In the genomic region with DNA sequence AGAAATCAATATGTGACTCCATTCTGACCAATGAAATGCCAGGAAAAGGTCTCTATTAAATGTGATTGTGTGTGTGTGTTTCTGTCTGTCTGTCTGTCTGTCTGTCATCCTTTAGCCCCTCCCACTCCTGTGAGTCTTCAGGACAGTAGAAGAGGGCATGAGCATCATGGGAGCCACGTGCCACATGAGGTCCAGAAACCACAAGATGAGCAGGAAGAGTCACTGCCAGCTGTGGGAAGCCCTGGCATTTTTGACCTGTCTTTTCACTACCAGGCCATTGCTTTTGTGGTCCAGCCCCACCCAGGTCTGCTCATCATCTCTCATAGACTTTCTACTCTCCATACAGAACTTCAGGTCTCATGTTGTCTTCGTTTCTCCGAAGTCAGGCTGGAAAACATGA, we compare ENCODE assay signal across 22 mouse cellular contexts.
"Had no signal": no experiment of that assay in that cellular context is flagged by ENCODE, and none has a peak within 500 bp of the region (broad histone marks: within the 10 kb centered on the region; RNA-seq: fewer than 3 reads in every experiment).

No protein-coding gene starts in this region.

- H3K4me3 ChIP-seq: gastrocnemius, adult 2 months; heart, embryonic 12.5 days; hindbrain, embryonic 10.5 days; hindbrain, embryonic 12.5 days; intestine, embryonic 15.5 days; layer of hippocampus, adult 2 months; left cerebral cortex, adult 2 months; limb, embryonic 10.5 days; limb, embryonic 12.5 days; liver, embryonic 13.5 days; liver, embryonic 15.5 days had no signal

- H3K27me3 ChIP-seq: heart, embryonic 12.5 days; hindbrain, embryonic 12.5 days; intestine, embryonic 15.5 days; limb, embryonic 12.5 days; liver, embryonic 13.5 days; liver, embryonic 15.5 days had no signal

- H3K36me3 ChIP-seq: heart, embryonic 12.5 days; hindbrain, embryonic 10.5 days; hindbrain, embryonic 12.5 days; intestine, embryonic 15.5 days; limb, embryonic 10.5 days; limb, embryonic 12.5 days; liver, embryonic 13.5 days; liver, embryonic 15.5 days had no signal

- H3K4me2 ChIP-seq: heart, embryonic 12.5 days; hindbrain, embryonic 12.5 days; hindbrain, embryonic 14.5 days; intestine, embryonic 15.5 days; limb, embryonic 12.5 days; liver, embryonic 11.5 days; liver, embryonic 13.5 days; liver, embryonic 15.5 days had no signal

- H3K27ac ChIP-seq: gastrocnemius, adult 2 months; hindbrain, embryonic 10.5 days; hindbrain, embryonic 12.5 days; hindbrain, embryonic 14.5 days; intestine, embryonic 15.5 days; layer of hippocampus, adult 2 months; left cerebral cortex, adult 2 months; limb, embryonic 10.5 days; limb, embryonic 12.5 days; liver, embryonic 13.5 days; liver, embryonic 15.5 days had no signal

- H3K4me1 ChIP-seq: heart, embryonic 12.5 days; hindbrain, embryonic 12.5 days; intestine, embryonic 15.5 days; limb, embryonic 10.5 days; limb, embryonic 12.5 days; liver, embryonic 15.5 days had no signal

- H3K9me3 ChIP-seq: heart, embryonic 12.5 days; hindbrain, embryonic 10.5 days; hindbrain, embryonic 12.5 days; intestine, embryonic 15.5 days; limb, embryonic 10.5 days; limb, embryonic 12.5 days; liver, embryonic 13.5 days; liver, embryonic 15.5 days had no signal

- H3K9ac ChIP-seq: heart, embryonic 12.5 days; hindbrain, embryonic 12.5 days; hindbrain, embryonic 14.5 days; intestine, embryonic 15.5 days; limb, embryonic 12.5 days; liver, embryonic 13.5 days; liver, embryonic 15.5 days had no signal

- DNase-seq: gastrocnemius, adult 2 months; gastrocnemius, postnatal 10 days; gastrocnemius, postnatal 25 days; heart, postnatal 10 days; heart, postnatal 36 days; kidney, adult 18-20 months; kidney, adult 8-10 months; kidney, postnatal 14 days; kidney, postnatal 36 days; liver; liver, embryonic 13.5 days had no signal
